Mouse (Mus musculus) C2C12 (cell line): ENCODE results near the gene Rpl18. TPM values are rescaled to one million over a fixed set of nuclear protein-coding genes. Genes with fewer than 3 reads are reported as not detected.

ENCODE experiments used
- H3K27me3 ChIP-seq: one replicate; pipeline ENCODE4 v1.6.1; 2011; ENCODE audit not compliant: control insufficient read depth, insufficient read depth, insufficient read length
- H3K36me3 ChIP-seq: one replicate; pipeline ENCODE4 v1.6.1; 2011; ENCODE audit not compliant: control insufficient read depth, insufficient read depth
- H3K4me3 ChIP-seq: one replicate; pipeline ENCODE4 v1.5.1; 2011; ENCODE audit warnings: mild to moderate bottlenecking, control low read depth; ENCODE audit not compliant: poor library complexity, insufficient read depth, severe bottlenecking
- H3K79me2 ChIP-seq: one replicate; pipeline ENCODE4 v1.6.1; 2011; ENCODE audit not compliant: control insufficient read depth, insufficient read depth
- H3K79me3 ChIP-seq: one replicate; pipeline ENCODE4 v1.6.1; 2011; ENCODE audit warnings: low read depth, control low read depth
- H3ac ChIP-seq: one replicate; pipeline ENCODE3; 2011; ENCODE audit warnings: low read depth; ENCODE audit not compliant: control insufficient read depth, insufficient read length
- CEBPB ChIP-seq: IDR thresholded peaks from one replicate; pipeline ENCODE4 v1.6.1; 2011; ENCODE audit warnings: low read depth, mild to moderate bottlenecking, control low read depth, moderate library complexity
- CTCF ChIP-seq: IDR thresholded peaks from one replicate; pipeline ENCODE4 v1.5.1; 2011; ENCODE audit not compliant: control insufficient read depth, insufficient read depth, insufficient read length
- FOSL1 ChIP-seq: IDR thresholded peaks from one replicate; pipeline ENCODE4 v1.8.0; 2011; ENCODE audit warnings: mild to moderate bottlenecking, low read length; ENCODE audit not compliant: poor library complexity, insufficient read depth, severe bottlenecking
- MAX ChIP-seq: IDR thresholded peaks from one replicate; pipeline ENCODE4 v1.6.1; 2011; ENCODE audit warnings: mild to moderate bottlenecking, control low read depth
- MYOD1 ChIP-seq: IDR thresholded peaks from one replicate; pipeline ENCODE4 v1.6.1; 2011; ENCODE audit warnings: low read depth; ENCODE audit not compliant: control insufficient read depth, insufficient read length
- MYOG ChIP-seq: IDR thresholded peaks from one replicate; pipeline ENCODE4 v1.6.1; 2011; ENCODE audit not compliant: control insufficient read depth, insufficient read length; ENCODE audit errors: extremely low read depth
- USF1 ChIP-seq: IDR thresholded peaks from one replicate; pipeline ENCODE4 v1.6.1; 2011; ENCODE audit warnings: low read depth, mild to moderate bottlenecking, control low read depth, moderate library complexity
- polyA plus RNA-seq: library from polyadenylated mRNA; unstranded; fragments of >200 nt; fragmentation: generic; extraction: Trizol; gene quantifications from one replicate; pipeline ENCODE4 v1.2.1, GENCODE M21; 2012; ENCODE audit warnings: missing spikeins

The Rpl18 gene
- polyA plus RNA-seq, 1 experiment: 4,453 TPM

- Histone ChIP-seq H3K27me3 (peaks cover 15% of the 10 kb centered on the region), H3ac (no peak overlapping the region), H3K4me3 (no peak overlapping the region), H3K79me3 (no peaks in the 10 kb centered on the region), H3K79me2 (no peaks in the 10 kb centered on the region), H3K36me3 (no peaks in the 10 kb centered on the region)
- no peak for TF ChIP-seq MYOG
Observed at GRCm38 (mm10) chr7:45697894-45698293, 17.4 kb upstream of the Rpl18 start.

- TF ChIP-seq CEBPB (no peak), MYOD1 (no peak), USF1 (no peak), FOSL1 (no peak), MAX (no peak), CTCF (no peak), MYOG (no peak)
Observed at GRCm38 (mm10) chr7:45699523-45700141, 15.6 kb upstream of the Rpl18 start, which contains the start of gene Car11. Gene Car11 (plus strand): TSS chr7:45699843.

GRCm38 (mm10) chr7:45700301-45701015 lies 14.8 kb upstream of the Rpl18 start:
- Histone ChIP-seq H3K79me3 (no peaks in the 10 kb centered on the region), H3K27me3 (peaks cover 15% of the 10 kb centered on the region), H3ac (no peak overlapping the region), H3K4me3 (no peak overlapping the region), H3K36me3 (no peaks in the 10 kb centered on the region), H3K79me2 (no peaks in the 10 kb centered on the region)
- TF ChIP-seq MYOD1 (no peak), FOSL1 (no peak)

More at GRCm38 (mm10) chr7:45699523-45700141, 15.6 kb upstream of the Rpl18 start, which contains the start of gene Car11:
- H3K4me3 ChIP-seq: no peak within 1 kb of the TSS
- H3K79me3 ChIP-seq: no peaks in the 10 kb centered on the region
- no peak within 1 kb of the TSS for H3ac ChIP-seq
- H3K36me3 ChIP-seq: no peaks in the 10 kb centered on the region
- no peaks in the 10 kb centered on the region for H3K79me2 ChIP-seq
- peaks cover 15% of the 10 kb centered on the region for H3K27me3 ChIP-seq

- TF ChIP-seq MYOD1 (no peak), USF1 (no peak), MAX (no peak), CTCF (no peak), FOSL1 (no peak), CEBPB (no peak), MYOG (no peak)
Observed at GRCm38 (mm10) chr7:45701072-45701471, 14.2 kb upstream of the Rpl18 start.

GRCm38 (mm10) chr7:45701607-45702006 lies 13.7 kb upstream of the Rpl18 start:
- Histone ChIP-seq H3K36me3 (no peaks in the 10 kb centered on the region), H3K79me2 (no peaks in the 10 kb centered on the region), H3K27me3 (peaks cover 15% of the 10 kb centered on the region), H3K4me3 (no peak overlapping the region), H3ac (no peak overlapping the region), H3K79me3 (no peaks in the 10 kb centered on the region)
- TF ChIP-seq MAX: no peak
- TF ChIP-seq USF1: no peak
- TF ChIP-seq CEBPB: no peak
- no peak for TF ChIP-seq CTCF
- no peak for TF ChIP-seq MYOD1
- TF ChIP-seq FOSL1: no peak
- no peak for TF ChIP-seq MYOG

More at GRCm38 (mm10) chr7:45701072-45701471, 14.2 kb upstream of the Rpl18 start:
- peaks cover 15% of the 10 kb centered on the region for H3K27me3 ChIP-seq
- no peaks in the 10 kb centered on the region for H3K79me3 ChIP-seq
- H3K36me3 ChIP-seq: no peaks in the 10 kb centered on the region
- no peaks in the 10 kb centered on the region for H3K79me2 ChIP-seq
- no peak overlapping the region for H3K4me3 ChIP-seq
- no peak overlapping the region for H3ac ChIP-seq

GRCm38 (mm10) chr7:45702316-45702715 lies 12.9 kb upstream of the Rpl18 start:
- TF ChIP-seq USF1: no peak
- TF ChIP-seq MAX: no peak
- TF ChIP-seq FOSL1: no peak
- no peak for TF ChIP-seq MYOD1
- TF ChIP-seq CEBPB: no peak
- TF ChIP-seq MYOG: no peak
- no peak for TF ChIP-seq CTCF
- H3K27me3 ChIP-seq: peaks cover 15% of the 10 kb centered on the region
- H3K4me3 ChIP-seq: no peak overlapping the region
- H3ac ChIP-seq: no peak overlapping the region
- no peaks in the 10 kb centered on the region for H3K79me3 ChIP-seq
- H3K79me2 ChIP-seq: no peaks in the 10 kb centered on the region
- H3K36me3 ChIP-seq: no peaks in the 10 kb centered on the region
